Comparison of ENCODE assay signal across 11 mouse cellular contexts in the genomic region with DNA sequence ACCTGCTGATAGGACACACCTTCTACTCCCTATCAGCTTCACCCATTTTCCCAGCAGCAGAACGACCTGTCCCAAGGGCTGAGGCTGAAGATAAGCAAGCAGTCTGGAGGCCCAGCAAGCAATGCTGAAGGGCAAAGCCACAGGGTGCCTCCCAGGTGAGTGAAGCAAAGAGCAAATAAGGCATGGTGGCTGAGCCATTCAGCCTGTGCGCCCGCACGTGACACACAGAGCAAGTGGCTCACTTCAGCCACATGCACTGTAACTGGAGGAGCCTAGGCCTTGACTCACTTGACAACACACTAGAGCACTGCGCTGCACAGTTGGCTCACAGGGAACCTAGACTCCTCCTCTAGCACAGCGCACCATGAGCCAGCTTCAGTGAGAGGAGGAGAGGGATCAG. TPM values are rescaled to one million over a fixed set of nuclear protein-coding genes. Genes with fewer than 3 reads are reported as not detected.
DNase-seq lines count a peak whose midpoint lies in the region; ATAC-seq and TF ChIP-seq lines count a peak whose summit lies in the region.
"Had no signal": no experiment of that assay in that cellular context is flagged by ENCODE, and none has a peak within 500 bp of the region (broad histone marks: within the 10 kb centered on the region; RNA-seq: fewer than 3 reads in every experiment).

No protein-coding gene starts in this region.

- H3K27ac ChIP-seq in kidney, adult 2 months (ENCODE audit: insufficient read depth, low read depth, low read length) = peak overlapping the region; percentile 53
- H3K27ac ChIP-seq in embryonic facial prominence, embryonic 14.5 days (replicated peaks; ENCODE audit: low read depth, low read length) = no peak overlapping the region
- no peak overlapping the region for H3K27ac ChIP-seq in liver, embryonic 13.5 days
- H3K27ac ChIP-seq: forebrain, embryonic 15.5 days; heart, embryonic 13.5 days had no signal

- DNase-seq in kidney, adult 2 months = peak; percentile 52
- DNase-seq in kidney, adult 11 months = no peak
- DNase-seq in embryonic facial prominence, embryonic 14.5 days (ENCODE audit: low spot score) = no peak
- DNase-seq in liver, embryonic 13.5 days = no peak
- DNase-seq in left cerebral cortex, postnatal 14 days (ENCODE audit: low spot score in 2 of 2) = no peak
- no peak for DNase-seq in retina, postnatal 1 day
- DNase-seq: right cerebral cortex, adult 18-20 months; thymus, adult 18-20 months had no signal

- no peak for TF ChIP-seq POLR2A in kidney, adult 2 months (IDR thresholded peaks at IDR 0.05; ENCODE audit: low read depth, low read length)

- WGBS in kidney, adult 2 months = 47% methylated on average over 6 of the region's 6 CpGs
- 83% methylated on average over 6 of the region's 6 CpGs for WGBS in embryonic facial prominence, embryonic 14.5 days
- 53% methylated on average over 6 of the region's 6 CpGs for WGBS in liver, embryonic 13.5 days (ENCODE audit: insufficient replicate concordance)

- no peak for TF ChIP-seq CTCF in kidney, adult 2 months (conservative IDR thresholded peaks at IDR 0.05; ENCODE audit: insufficient read depth, insufficient read length, low read depth, low read length)

- ATAC-seq in embryonic facial prominence, embryonic 14.5 days (ENCODE audit: low read depth) = peak; percentile 74; the same call in 1 of the 2 replicates
- peak; percentile 81 for ATAC-seq in liver, embryonic 13.5 days (ENCODE audit: low read depth)
- ATAC-seq in megakaryocyte-erythroid progenitor cell, adult 5-6 weeks (replicated peaks; ENCODE audit: low FRiP score, low TSS enrichment, poor library complexity, severe bottlenecking) = peak; percentile 77
- ATAC-seq: forebrain, embryonic 15.5 days had no signal

- no peaks in the 10 kb centered on the region for H3K9me3 ChIP-seq in embryonic facial prominence, embryonic 14.5 days (ENCODE audit: control insufficient read depth, low read length)
- no peaks in the 10 kb centered on the region for H3K9me3 ChIP-seq in liver, embryonic 13.5 days (replicated peaks)
- H3K9me3 ChIP-seq: forebrain, embryonic 15.5 days; heart, embryonic 13.5 days had no signal

- intact Hi-C loops in left cerebral cortex, postnatal 14 days (cut with DNase I) = no loop called here

- no peak overlapping the region for H3K4me2 ChIP-seq in embryonic facial prominence, embryonic 14.5 days (ENCODE audit: low read depth, low read length)
- H3K4me2 ChIP-seq in liver, embryonic 13.5 days = 0 out of 2 replicates have a peak overlapping the region, but pooled peaks have one; percentile 4
- H3K4me2 ChIP-seq: forebrain, embryonic 15.5 days; heart, embryonic 13.5 days had no signal

- H3K4me1 ChIP-seq in kidney, adult 2 months (ENCODE audit: control insufficient read depth, insufficient read depth, low read length) = peaks cover 30% of the 10 kb centered on the region
- peaks cover 8% of the 10 kb centered on the region for H3K4me1 ChIP-seq in embryonic facial prominence, embryonic 14.5 days (ENCODE audit: control insufficient read depth, insufficient read depth, low read length)
- H3K4me1 ChIP-seq in liver, embryonic 13.5 days (replicated peaks) = peaks cover 46% of the 10 kb centered on the region

- no peak overlapping the region for H3K4me3 ChIP-seq in kidney, adult 2 months (ENCODE audit: insufficient read depth, low read depth, low read length)
- no peak overlapping the region for H3K4me3 ChIP-seq in embryonic facial prominence, embryonic 14.5 days (ENCODE audit: low read depth, low read length)
- no peak overlapping the region for H3K4me3 ChIP-seq in liver, embryonic 13.5 days (replicated peaks)
- H3K4me3 ChIP-seq: forebrain, embryonic 15.5 days; heart, embryonic 13.5 days had no signal

- H3K9ac ChIP-seq in embryonic facial prominence, embryonic 14.5 days (ENCODE audit: low read depth, low read length) = no peak overlapping the region
- peak overlapping the region; percentile 13; the same call in 1 of the 2 replicates for H3K9ac ChIP-seq in liver, embryonic 13.5 days
- H3K9ac ChIP-seq: forebrain, embryonic 15.5 days; heart, embryonic 13.5 days had no signal

- no peaks in the 10 kb centered on the region for H3K27me3 ChIP-seq in kidney, adult 2 months (replicated peaks; ENCODE audit: control insufficient read depth, insufficient read depth, low read length)
- H3K27me3 ChIP-seq in embryonic facial prominence, embryonic 14.5 days (replicated peaks; ENCODE audit: control insufficient read depth, insufficient read depth, low read length) = no peaks in the 10 kb centered on the region
- no peaks in the 10 kb centered on the region for H3K27me3 ChIP-seq in liver, embryonic 13.5 days
- H3K27me3 ChIP-seq: forebrain, embryonic 15.5 days; heart, embryonic 13.5 days had no signal

- peaks cover 4% of the 10 kb centered on the region for H3K36me3 ChIP-seq in kidney, adult 2 months (ENCODE audit: control insufficient read depth, insufficient read depth, low read length)
- H3K36me3 ChIP-seq in embryonic facial prominence, embryonic 14.5 days (ENCODE audit: control insufficient read depth, insufficient read depth, low read length) = peaks cover 32% of the 10 kb centered on the region
- peaks cover 54% of the 10 kb centered on the region for H3K36me3 ChIP-seq in liver, embryonic 13.5 days

RNA-seq across cellular contexts. Expression of a gene that starts 14.4 kb away (rescaled TPM):
- polyA plus RNA-seq in kidney, adult 2 months (2012; rRNA removed) = 17.1 and 21.2 TPM in 2 replicates
- polyA plus RNA-seq in embryonic facial prominence, embryonic 14.5 days (2014; fragmentation: Nextera tagmentation; extraction: Ambion mirVana) = 45.9 and 49.1 TPM in 2 replicates
- 18.0 and 20.7 TPM in 2 replicates for polyA plus RNA-seq in liver, embryonic 13.5 days (2015; fragmentation: Nextera tagmentation; extraction: Ambion mirVana)
- total RNA-seq in megakaryocyte-erythroid progenitor cell, adult 5-6 weeks (2014; fragmentation: Nextera tagmentation) = 47.7 and 67.6 TPM in 2 replicates
- 98.6 and 115 TPM in 2 replicates for total RNA-seq in megakaryocyte-erythroid progenitor cell, adult 5-6 weeks (2017)
- total RNA-seq in left cerebral cortex, postnatal 14 days (2021) = 100 to 1,000 TPM; 145 to 173 TPM
